Mouse (Mus musculus): Measurements from ENCODE around the gene Srebf1. TPM values are rescaled to one million over a fixed set of nuclear protein-coding genes. Genes with fewer than 3 reads are reported as not detected.

The Srebf1 gene
- polyA plus RNA-seq, 1 experiment from 2014 or later = 34.1 TPM

- 45% methylated on average over 5 of the region's 5 CpGs for WGBS
- ATAC-seq = no peak; the same call in 1 of the 2 replicates
These were observed 25.6 kb upstream of the Srebf1 start for GRCm38 (mm10) chr11:60247753-60248550.

GRCm38 (mm10) chr11:60246077-60246476, 23.7 kb upstream of the Srebf1 start:
- H3K27ac ChIP-seq (ENCODE audit: low read length) = no peak overlapping the region
- H3K4me1 ChIP-seq (ENCODE audit: control insufficient read depth, insufficient read depth, low read length) = peaks cover 14% of the 10 kb centered on the region
- no peak for ATAC-seq
- no peak overlapping the region for H3K9ac ChIP-seq (ENCODE audit: low read depth, low read length)
- H3K9me3 ChIP-seq (replicated peaks; ENCODE audit: control insufficient read depth, low read length, poor library complexity, severe bottlenecking) = no peaks in the 10 kb centered on the region; the same call in 1 of the 2 replicates
- H3K4me3 ChIP-seq (ENCODE audit: low read depth, low read length) = no peak overlapping the region
- 0 out of 2 replicates have a peak, but pooled peaks cover 4% of the 10 kb centered on the region for H3K36me3 ChIP-seq (ENCODE audit: control insufficient read depth, insufficient read depth, low read length)
- no peaks in the 10 kb centered on the region for H3K27me3 ChIP-seq (ENCODE audit: control insufficient read depth, insufficient read depth, low read depth, low read length)
- no peak overlapping the region for H3K4me2 ChIP-seq (ENCODE audit: low read length)

More at GRCm38 (mm10) chr11:60247753-60248550, 25.6 kb upstream of the Srebf1 start:
- Histone ChIP-seq H3K4me1 (ENCODE audit: control insufficient read depth, insufficient read depth, low read length) (peaks cover 14% of the 10 kb centered on the region), H3K9ac (ENCODE audit: low read depth, low read length) (no peak overlapping the region; the same call in 1 of the 2 replicates), H3K27me3 (ENCODE audit: control insufficient read depth, insufficient read depth, low read depth, low read length) (no peaks in the 10 kb centered on the region), H3K4me2 (ENCODE audit: low read length) (no peak overlapping the region), H3K36me3 (ENCODE audit: control insufficient read depth, insufficient read depth, low read length) (0 out of 2 replicates have a peak, but pooled peaks cover 4% of the 10 kb centered on the region), H3K4me3 (ENCODE audit: low read depth, low read length) (no peak overlapping the region), H3K27ac (ENCODE audit: low read length) (peak overlapping the region; percentile 75), H3K9me3 (replicated peaks; ENCODE audit: control insufficient read depth, low read length, poor library complexity, severe bottlenecking) (no peaks in the 10 kb centered on the region; the same call in 1 of the 2 replicates)

- Histone ChIP-seq H3K4me2 (ENCODE audit: low read length) (no peak overlapping the region), H3K9me3 (replicated peaks; ENCODE audit: control insufficient read depth, low read length, poor library complexity, severe bottlenecking) (no peaks in the 10 kb centered on the region), H3K4me1 (ENCODE audit: control insufficient read depth, insufficient read depth, low read length) (peaks cover 14% of the 10 kb centered on the region), H3K27me3 (ENCODE audit: control insufficient read depth, insufficient read depth, low read depth, low read length) (no peaks in the 10 kb centered on the region), H3K36me3 (ENCODE audit: control insufficient read depth, insufficient read depth, low read length) (peaks cover 14% of the 10 kb centered on the region), H3K9ac (ENCODE audit: low read depth, low read length) (no peak overlapping the region), H3K4me3 (ENCODE audit: low read depth, low read length) (no peak overlapping the region), H3K27ac (ENCODE audit: low read length) (no peak overlapping the region)
- WGBS = 66% methylated on average over 11 of the region's 11 CpGs
- ATAC-seq = no peak
These were observed 22.2 kb upstream of the Srebf1 start for GRCm38 (mm10) chr11:60244503-60245143.

GRCm38 (mm10) chr11:60240509-60240908, 18.1 kb upstream of the Srebf1 start:
- ATAC-seq = no peak
- H3K36me3 ChIP-seq (ENCODE audit: control insufficient read depth, insufficient read depth, low read length) = peaks cover 16% of the 10 kb centered on the region
- H3K27ac ChIP-seq (ENCODE audit: low read length) = no peak overlapping the region
- H3K4me3 ChIP-seq (ENCODE audit: low read depth, low read length) = no peak overlapping the region
- no peak overlapping the region for H3K9ac ChIP-seq (ENCODE audit: low read depth, low read length)
- no peaks in the 10 kb centered on the region for H3K4me1 ChIP-seq (ENCODE audit: control insufficient read depth, insufficient read depth, low read length)
- no peaks in the 10 kb centered on the region for H3K9me3 ChIP-seq (replicated peaks; ENCODE audit: control insufficient read depth, low read length, poor library complexity, severe bottlenecking)
- H3K27me3 ChIP-seq (ENCODE audit: control insufficient read depth, insufficient read depth, low read depth, low read length) = no peaks in the 10 kb centered on the region
- no peak overlapping the region for H3K4me2 ChIP-seq (ENCODE audit: low read length)
- 91% methylated on average over 4 of the region's 4 CpGs for WGBS

GRCm38 (mm10) chr11:60235351-60235750, 13.0 kb upstream of the Srebf1 start:
- Histone ChIP-seq H3K27me3 (ENCODE audit: control insufficient read depth, insufficient read depth, low read depth, low read length) (no peaks in the 10 kb centered on the region), H3K36me3 (ENCODE audit: control insufficient read depth, insufficient read depth, low read length) (peaks cover 6% of the 10 kb centered on the region), H3K9me3 (replicated peaks; ENCODE audit: control insufficient read depth, low read length, poor library complexity, severe bottlenecking) (no peaks in the 10 kb centered on the region), H3K4me2 (ENCODE audit: low read length) (no peak overlapping the region), H3K27ac (ENCODE audit: low read length) (no peak overlapping the region), H3K4me1 (ENCODE audit: control insufficient read depth, insufficient read depth, low read length) (no peaks in the 10 kb centered on the region), H3K9ac (ENCODE audit: low read depth, low read length) (no peak overlapping the region), H3K4me3 (ENCODE audit: low read depth, low read length) (no peak overlapping the region)
- 87% methylated on average over 5 of the region's 5 CpGs for WGBS
- no peak for ATAC-seq

GRCm38 (mm10) chr11:60233235-60233634, 10.9 kb upstream of the Srebf1 start:
- no peak overlapping the region for H3K4me2 ChIP-seq (ENCODE audit: low read length)
- H3K36me3 ChIP-seq (ENCODE audit: control insufficient read depth, insufficient read depth, low read length) = peaks cover 10% of the 10 kb centered on the region
- no peak for ATAC-seq
- no peaks in the 10 kb centered on the region for H3K27me3 ChIP-seq (ENCODE audit: control insufficient read depth, insufficient read depth, low read depth, low read length)
- 52% methylated on average over 8 of the region's 8 CpGs for WGBS
- H3K9me3 ChIP-seq (replicated peaks; ENCODE audit: control insufficient read depth, low read length, poor library complexity, severe bottlenecking) = no peaks in the 10 kb centered on the region
- H3K27ac ChIP-seq (ENCODE audit: low read length) = peak overlapping the region; percentile 63
- H3K9ac ChIP-seq (ENCODE audit: low read depth, low read length) = no peak overlapping the region
- H3K4me1 ChIP-seq (ENCODE audit: control insufficient read depth, insufficient read depth, low read length) = no peaks in the 10 kb centered on the region
- no peak overlapping the region for H3K4me3 ChIP-seq (ENCODE audit: low read depth, low read length)

GRCm38 (mm10) chr11:60232441-60233058, 10.2 kb upstream of the Srebf1 start:
- no peak overlapping the region for H3K4me3 ChIP-seq (ENCODE audit: low read depth, low read length)
- H3K4me2 ChIP-seq (ENCODE audit: low read length) = no peak overlapping the region
- H3K9me3 ChIP-seq (replicated peaks; ENCODE audit: control insufficient read depth, low read length, poor library complexity, severe bottlenecking) = no peaks in the 10 kb centered on the region
- H3K27me3 ChIP-seq (ENCODE audit: control insufficient read depth, insufficient read depth, low read depth, low read length) = no peaks in the 10 kb centered on the region
- H3K27ac ChIP-seq (ENCODE audit: low read length) = no peak overlapping the region
- ATAC-seq = no peak
- 81% methylated on average over 14 of the region's 14 CpGs for WGBS
- no peaks in the 10 kb centered on the region for H3K4me1 ChIP-seq (ENCODE audit: control insufficient read depth, insufficient read depth, low read length)
- H3K9ac ChIP-seq (ENCODE audit: low read depth, low read length) = no peak overlapping the region
- H3K36me3 ChIP-seq (ENCODE audit: control insufficient read depth, insufficient read depth, low read length) = peaks cover 8% of the 10 kb centered on the region

- H3K27me3 ChIP-seq (ENCODE audit: control insufficient read depth, insufficient read depth, low read depth, low read length) = no peaks in the 10 kb centered on the region
- H3K36me3 ChIP-seq (ENCODE audit: control insufficient read depth, insufficient read depth, low read length) = peaks cover 8% of the 10 kb centered on the region
- H3K4me1 ChIP-seq (ENCODE audit: control insufficient read depth, insufficient read depth, low read length) = no peaks in the 10 kb centered on the region
- H3K4me2 ChIP-seq (ENCODE audit: low read length) = no peak overlapping the region
- no peaks in the 10 kb centered on the region for H3K9me3 ChIP-seq (replicated peaks; ENCODE audit: control insufficient read depth, low read length, poor library complexity, severe bottlenecking)
- no peak overlapping the region for H3K4me3 ChIP-seq (ENCODE audit: low read depth, low read length)
- no peak overlapping the region for H3K9ac ChIP-seq (ENCODE audit: low read depth, low read length)
- ATAC-seq = no peak
- H3K27ac ChIP-seq (ENCODE audit: low read length) = no peak overlapping the region
- 38% methylated on average over 4 of the region's 4 CpGs for WGBS
These were observed 9.6 kb upstream of the Srebf1 start for GRCm38 (mm10) chr11:60231951-60232350.

- 42% methylated on average over 3 of the region's 3 CpGs for WGBS
- Histone ChIP-seq H3K9me3 (replicated peaks; ENCODE audit: control insufficient read depth, low read length, poor library complexity, severe bottlenecking) (no peaks in the 10 kb centered on the region), H3K36me3 (ENCODE audit: control insufficient read depth, insufficient read depth, low read length) (peaks cover 8% of the 10 kb centered on the region), H3K9ac (ENCODE audit: low read depth, low read length) (no peak overlapping the region), H3K4me1 (ENCODE audit: control insufficient read depth, insufficient read depth, low read length) (no peaks in the 10 kb centered on the region), H3K4me2 (ENCODE audit: low read length) (no peak overlapping the region), H3K27ac (ENCODE audit: low read length) (no peak overlapping the region), H3K27me3 (ENCODE audit: control insufficient read depth, insufficient read depth, low read depth, low read length) (no peaks in the 10 kb centered on the region), H3K4me3 (ENCODE audit: low read depth, low read length) (no peak overlapping the region)
- no peak for ATAC-seq
These were observed 8.9 kb upstream of the Srebf1 start for GRCm38 (mm10) chr11:60231326-60231725.
